Mouse (Mus musculus): ENCODE results near the gene Vps26a. TPM values are rescaled to one million over a fixed set of nuclear protein-coding genes. Genes with fewer than 3 reads are reported as not detected.

Vps26a gene
- polyA plus RNA-seq, 1 experiment: 5.6 TPM

DNA sequence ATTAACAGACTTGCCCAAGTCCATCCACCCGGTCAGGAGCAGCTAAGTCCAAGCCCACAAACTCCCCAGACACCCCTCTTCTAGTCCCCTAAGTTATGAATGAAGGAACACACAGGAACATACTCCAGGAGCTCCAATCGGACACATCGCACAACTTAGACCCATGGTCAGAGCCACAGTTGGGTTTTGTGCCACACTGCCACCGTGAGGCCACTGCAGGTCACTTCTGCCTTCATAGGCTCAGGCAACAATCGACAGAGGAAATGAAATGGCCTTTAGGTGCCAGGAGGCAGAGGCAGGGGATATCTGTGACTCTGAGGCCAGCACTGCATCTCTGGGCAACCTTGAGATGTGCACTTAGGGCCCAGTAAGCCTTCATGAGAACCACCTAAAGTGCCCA, 75.7 kb downstream of the Vps26a start:
- peak; percentile 9 to 55 for DNase-seq (ENCODE audit: low read depth in 1 of 2, low spot score in 2 of 2)
- Histone ChIP-seq H3K27me3 (ENCODE audit: control insufficient read depth, insufficient read depth, low read length) (no peaks in the 10 kb centered on the region), H3K36me3 (ENCODE audit: control insufficient read depth, insufficient read depth, low read length) (no peaks in the 10 kb centered on the region), H3K4me1 (ENCODE audit: control insufficient read depth, insufficient read depth, insufficient read length) (no peaks in the 10 kb centered on the region), H3K4me3 (ENCODE audit: extremely low read depth, insufficient read depth, insufficient read length) (no peak overlapping the region), H3K27ac (ENCODE audit: insufficient read depth, low read length) (no peak overlapping the region)
- WGBS: 6% methylated on average over 5 of the region's 5 CpGs
- TF ChIP-seq POLR2A (IDR thresholded peaks at IDR 0.05; ENCODE audit: low read depth, low read length) (no peak), CTCF (IDR thresholded peaks at IDR 0.05; ENCODE audit: extremely low read depth, insufficient read depth, insufficient read length, insufficient replicate concordance) (peak; percentile 83; the same call in 1 of the 2 replicates)

Other genes with a start within 250 kb of the Vps26a start
- not detected in 2 replicates for gene Tacr2, start 234.4 kb downstream of the Vps26a start, polyA plus RNA-seq (2012; rRNA removed)
- gene Hk1, start 106.9 kb downstream of the Vps26a start, polyA plus RNA-seq (2012; rRNA removed): 31.0 and 38.5 TPM in 2 replicates
- 0.04 and 0.06 TPM in 2 replicates for gene Hkdc1, start 64.3 kb downstream of the Vps26a start, polyA plus RNA-seq (2012; rRNA removed)
- gene 4930507D05Rik, start 37.3 kb downstream of the Vps26a start, polyA plus RNA-seq (2012; rRNA removed): not detected in 2 replicates
- 8.0 and 10.4 TPM in 2 replicates for gene Supv3l1, start 37.1 kb downstream of the Vps26a start, polyA plus RNA-seq (2012; rRNA removed)
- gene Srgn, start 40.6 kb upstream of the Vps26a start, polyA plus RNA-seq (2012; rRNA removed): 65.7 and 76.3 TPM in 2 replicates
- 16.8 and 23.5 TPM in 2 replicates for gene Kif1bp, start 91.7 kb upstream of the Vps26a start, polyA plus RNA-seq (2012; rRNA removed)
- gene Ddx21, start 115.5 kb upstream of the Vps26a start, polyA plus RNA-seq (2012; rRNA removed): 10.3 and 11.8 TPM in 2 replicates
- gene Ddx50, start 164.4 kb upstream of the Vps26a start, polyA plus RNA-seq (2012; rRNA removed): 6.1 and 6.4 TPM in 2 replicates
- 0.14 and 0.20 TPM in 2 replicates for gene Stox1, start 239.3 kb upstream of the Vps26a start, polyA plus RNA-seq (2012; rRNA removed)

Data from spleen, adult 2 months (tissue).